ENCODE assay signal across 12 mouse cellular contexts in genomic region chr17:71490666-71491331, GRCm38 (mm10). TPM values are rescaled to one million over a fixed set of nuclear protein-coding genes. Genes with fewer than 3 reads are reported as not detected.
DNase-seq lines count a peak whose midpoint lies in the region; ATAC-seq lines count a peak whose summit lies in the region.
"Had no signal": no experiment of that assay in that cellular context is flagged by ENCODE, and none has a peak within 500 bp of the region (broad histone marks: within the 10 kb centered on the region; RNA-seq: fewer than 3 reads in every experiment).

No protein-coding gene starts in this region.

- no peak overlapping the region for H3K9ac ChIP-seq in kidney, embryonic 15.5 days
- H3K9ac ChIP-seq in liver, embryonic 13.5 days: peak overlapping the region; percentile 26; the same call in 1 of the 2 replicates

- H3K4me1 ChIP-seq in kidney, embryonic 15.5 days: peaks cover 25% of the 10 kb centered on the region
- H3K4me1 ChIP-seq in liver, embryonic 13.5 days (replicated peaks): peaks cover 47% of the 10 kb centered on the region

- H3K4me2 ChIP-seq in kidney, embryonic 15.5 days: no peak overlapping the region
- H3K4me2 ChIP-seq in liver, embryonic 13.5 days: peak overlapping the region; percentile 29

- peaks cover 14% of the 10 kb centered on the region for H3K36me3 ChIP-seq in kidney, embryonic 15.5 days
- peaks cover 15% of the 10 kb centered on the region for H3K36me3 ChIP-seq in liver, embryonic 13.5 days

- no peaks in the 10 kb centered on the region for H3K27me3 ChIP-seq in kidney, embryonic 15.5 days
- H3K27me3 ChIP-seq in liver, embryonic 13.5 days: no peaks in the 10 kb centered on the region

- 65% methylated on average over 9 of the region's 9 CpGs for WGBS in kidney, embryonic 15.5 days
- WGBS in liver, embryonic 13.5 days (ENCODE audit: insufficient replicate concordance): 18% methylated on average over 9 of the region's 9 CpGs

- no peaks in the 10 kb centered on the region for H3K9me3 ChIP-seq in kidney, embryonic 15.5 days (replicated peaks)
- H3K9me3 ChIP-seq in liver, embryonic 13.5 days (replicated peaks): no peaks in the 10 kb centered on the region

- peak overlapping the region; percentile 68 for H3K27ac ChIP-seq in kidney, embryonic 15.5 days
- H3K27ac ChIP-seq in liver, embryonic 13.5 days: peak overlapping the region; percentile 83

- no peak overlapping the region for H3K4me3 ChIP-seq in kidney, embryonic 15.5 days (replicated peaks)
- H3K4me3 ChIP-seq in liver, embryonic 13.5 days (replicated peaks): 0 out of 2 replicates have a peak overlapping the region, but pooled peaks have one; percentile 12
- H3K4me3 ChIP-seq: myocyte had no signal

- no peak for ATAC-seq in kidney, embryonic 15.5 days (replicated peaks; ENCODE audit: low FRiP score)
- ATAC-seq in liver, embryonic 13.5 days (ENCODE audit: low read depth): peak; percentile 83
- ATAC-seq in frontal cortex, adult (ENCODE audit: low TSS enrichment): no peak

- no peak for DNase-seq in kidney, postnatal 4 days
- DNase-seq in c-Kit-positive CD71-negative TER-119-negative erythroid progenitor cells, embryonic 14.5 days (ENCODE audit: low read depth): peak; percentile 36
- peak; percentile 26 for DNase-seq in liver, embryonic 13.5 days
- DNase-seq in thymus, postnatal 0 days (ENCODE audit: low spot score): peak; percentile 16
- DNase-seq in cerebellum, adult 9-11 months: no peak
- DNase-seq in urinary bladder, postnatal 36 days (ENCODE audit: low spot score in 2 of 2): no peak
- DNase-seq: cerebellum, postnatal 36 days; gastrocnemius, postnatal 25 days; kidney, adult 9 months had no signal

RNA-seq across cellular contexts. Expression of gene Smchd1, which starts 15.7 kb away (rescaled TPM):
- polyA plus RNA-seq in kidney, embryonic 15.5 days (2015; fragmentation: Nextera tagmentation; extraction: Ambion mirVana): 74.4 and 76.7 TPM in 2 replicates
- 37.2 and 39.3 TPM in 2 replicates for polyA plus RNA-seq in liver, embryonic 13.5 days (2015; fragmentation: Nextera tagmentation; extraction: Ambion mirVana)
- polyA plus RNA-seq in thymus, postnatal 0 days (2015; fragmentation: Nextera tagmentation; extraction: Ambion mirVana): 66.3 and 75.3 TPM in 2 replicates

RNA-seq across cellular contexts. Expression of gene Gm4707, which starts 31.1 kb away (rescaled TPM):
- 3.7 and 5.5 TPM in 2 replicates for polyA plus RNA-seq in kidney, embryonic 15.5 days (2015; fragmentation: Nextera tagmentation; extraction: Ambion mirVana)
- 0.75 and 1.1 TPM in 2 replicates for polyA plus RNA-seq in liver, embryonic 13.5 days (2015; fragmentation: Nextera tagmentation; extraction: Ambion mirVana)
- 0.91 and 2.8 TPM in 2 replicates for polyA plus RNA-seq in thymus, postnatal 0 days (2015; fragmentation: Nextera tagmentation; extraction: Ambion mirVana)

RNA-seq across cellular contexts. Expression of gene Ndc80, which starts 35.9 kb away (rescaled TPM):
- polyA plus RNA-seq in kidney, embryonic 15.5 days (2015; fragmentation: Nextera tagmentation; extraction: Ambion mirVana): 52.3 TPM in 2 replicates
- 36.0 and 45.5 TPM in 2 replicates for polyA plus RNA-seq in liver, embryonic 13.5 days (2015; fragmentation: Nextera tagmentation; extraction: Ambion mirVana)
- polyA plus RNA-seq in thymus, postnatal 0 days (2015; fragmentation: Nextera tagmentation; extraction: Ambion mirVana): 56.9 and 60.6 TPM in 2 replicates

Comparison
In these comparisons a context has a peak if more than half of its experiments do, and no peak if none do; other contexts are left out.
1. DNase-seq: peak in c-Kit-positive CD71-negative TER-119-negative erythroid progenitor cells, embryonic 14.5 days (single experiment), liver, embryonic 13.5 days (single experiment) and thymus, postnatal 0 days (single experiment); none in kidney, postnatal 4 days (0 of 2), cerebellum, adult 9-11 months (single experiment) and urinary bladder, postnatal 36 days (0 of 2).